In the genomic region with DNA sequence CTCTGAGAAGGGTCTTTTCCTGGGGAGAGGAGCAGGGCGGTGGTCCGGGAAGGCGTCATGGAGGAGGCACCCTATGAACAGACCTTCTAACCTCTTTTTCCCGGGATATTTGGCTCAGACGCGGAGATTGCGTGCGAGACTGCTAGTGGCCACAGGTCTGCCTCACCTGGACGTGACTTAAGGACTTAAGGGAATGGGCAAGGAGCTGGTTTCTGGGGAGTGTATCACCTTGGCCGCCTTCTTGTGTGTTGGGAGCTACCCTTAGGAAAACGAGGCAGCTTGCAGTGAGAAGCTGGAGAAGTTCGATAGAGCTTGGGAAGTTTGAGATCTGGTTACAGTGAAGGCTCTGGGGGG, we compare ENCODE assay signal across 8 mouse cellular contexts. TPM values are rescaled to one million over a fixed set of nuclear protein-coding genes. Genes with fewer than 3 reads are reported as not detected.
DNase-seq lines count a peak whose midpoint lies in the region; ATAC-seq lines count a peak whose summit lies in the region.

No protein-coding gene starts in this region.

- H3K4me1 ChIP-seq in embryonic facial prominence, embryonic 12.5 days: peaks cover 45% of the 10 kb centered on the region
- H3K4me1 ChIP-seq in intestine, embryonic 16.5 days (ENCODE audit: control insufficient read depth, insufficient read depth, low read length): peaks cover 40% of the 10 kb centered on the region

- under 1% methylated on average over 12 of the region's 12 CpGs for WGBS in embryonic facial prominence, embryonic 12.5 days
- 2% methylated on average over 12 of the region's 12 CpGs for WGBS in intestine, embryonic 16.5 days

- ATAC-seq in embryonic facial prominence, embryonic 12.5 days (ENCODE audit: insufficient number of reproducible peaks, insufficient read depth, low FRiP score, low TSS enrichment): peak; percentile 3; the same call in 1 of the 2 replicates
- 0 out of 2 replicates have a peak, but pooled peaks have one; percentile 1 for ATAC-seq in intestine, embryonic 16.5 days

- H3K36me3 ChIP-seq in embryonic facial prominence, embryonic 12.5 days: peaks cover 20% of the 10 kb centered on the region
- 0 out of 2 replicates have a peak, but pooled peaks cover 2% of the 10 kb centered on the region for H3K36me3 ChIP-seq in intestine, embryonic 16.5 days (ENCODE audit: control insufficient read depth, insufficient read depth, low read length)

- peak; percentile 19 to 28 for DNase-seq in lung, adult 18-20 months
- no peak for DNase-seq in lung, postnatal 10 days
- peak; percentile 38 for DNase-seq in naive thymus-derived CD4-positive, alpha-beta T cell, adult 2 months (ENCODE audit: low read depth)
- DNase-seq in frontal cortex, postnatal 25 days (ENCODE audit: low spot score in 2 of 2): no peak
- DNase-seq in spleen, adult 18-20 months: no peak
- no peak for DNase-seq in adrenal gland, adult 18-20 months (ENCODE audit: low spot score in 2 of 2)

- no peaks in the 10 kb centered on the region for H3K9me3 ChIP-seq in embryonic facial prominence, embryonic 12.5 days
- no peaks in the 10 kb centered on the region for H3K9me3 ChIP-seq in intestine, embryonic 16.5 days (ENCODE audit: control insufficient read depth, low read length)

- peak overlapping the region; percentile 73 for H3K9ac ChIP-seq in embryonic facial prominence, embryonic 12.5 days
- H3K9ac ChIP-seq in intestine, embryonic 16.5 days (ENCODE audit: low read depth, low read length): peak overlapping the region; percentile 90

- H3K27me3 ChIP-seq in embryonic facial prominence, embryonic 12.5 days: no peaks in the 10 kb centered on the region
- no peaks in the 10 kb centered on the region for H3K27me3 ChIP-seq in intestine, embryonic 16.5 days (replicated peaks; ENCODE audit: control insufficient read depth, insufficient read depth, low read length)

- H3K4me3 ChIP-seq in embryonic facial prominence, embryonic 12.5 days: peak overlapping the region; percentile 80
- peak overlapping the region; percentile 88 for H3K4me3 ChIP-seq in intestine, embryonic 16.5 days (ENCODE audit: low read length)

- H3K27ac ChIP-seq in embryonic facial prominence, embryonic 12.5 days: peak overlapping the region; percentile 85
- peak overlapping the region; percentile 97 for H3K27ac ChIP-seq in intestine, embryonic 16.5 days (ENCODE audit: low read length)

- peak overlapping the region; percentile 81 for H3K4me2 ChIP-seq in embryonic facial prominence, embryonic 12.5 days (replicated peaks)
- H3K4me2 ChIP-seq in intestine, embryonic 16.5 days (ENCODE audit: low read depth, low read length): peak overlapping the region; percentile 93

RNA-seq across cellular contexts. Expression of a gene that starts 0.7 kb away (rescaled TPM):
- 36.8 and 43.3 TPM in 2 replicates for polyA plus RNA-seq in embryonic facial prominence, embryonic 12.5 days (2016; fragmentation: Nextera tagmentation; extraction: Ambion mirVana)
- 58.2 and 59.2 TPM in 2 replicates for polyA plus RNA-seq in intestine, embryonic 16.5 days (2015; fragmentation: Nextera tagmentation; extraction: Ambion mirVana)
- 10 to 100 TPM; 49.6 to 61.3 TPM for total RNA-seq in adrenal gland, adult 18-20 months (2021)

RNA-seq across cellular contexts. Expression of a gene that starts 0.8 kb away (rescaled TPM):
- polyA plus RNA-seq in embryonic facial prominence, embryonic 12.5 days (2016; fragmentation: Nextera tagmentation; extraction: Ambion mirVana): 66.2 and 68.9 TPM in 2 replicates
- 50.9 and 57.1 TPM in 2 replicates for polyA plus RNA-seq in intestine, embryonic 16.5 days (2015; fragmentation: Nextera tagmentation; extraction: Ambion mirVana)
- 100 to 1,000 TPM; 104 to 114 TPM for total RNA-seq in adrenal gland, adult 18-20 months (2021)

RNA-seq across cellular contexts. Expression of a gene that starts 8.6 kb away (rescaled TPM):
- 17.0 and 19.6 TPM in 2 replicates for polyA plus RNA-seq in embryonic facial prominence, embryonic 12.5 days (2016; fragmentation: Nextera tagmentation; extraction: Ambion mirVana)
- 30.6 and 30.8 TPM in 2 replicates for polyA plus RNA-seq in intestine, embryonic 16.5 days (2015; fragmentation: Nextera tagmentation; extraction: Ambion mirVana)
- 100 to 1,000 TPM; 317 to 379 TPM for total RNA-seq in adrenal gland, adult 18-20 months (2021)

RNA-seq across cellular contexts. Expression of a gene that starts 14.9 kb away (rescaled TPM):
- 12.8 and 13.3 TPM in 2 replicates for polyA plus RNA-seq in embryonic facial prominence, embryonic 12.5 days (2016; fragmentation: Nextera tagmentation; extraction: Ambion mirVana)
- 19.3 and 21.0 TPM in 2 replicates for polyA plus RNA-seq in intestine, embryonic 16.5 days (2015; fragmentation: Nextera tagmentation; extraction: Ambion mirVana)
- 10 to 100 TPM; 11.2 to 12.5 TPM for total RNA-seq in adrenal gland, adult 18-20 months (2021)

RNA-seq across cellular contexts. Expression of a gene that starts 20.8 kb away (rescaled TPM):
- 13.9 and 14.6 TPM in 2 replicates for polyA plus RNA-seq in embryonic facial prominence, embryonic 12.5 days (2016; fragmentation: Nextera tagmentation; extraction: Ambion mirVana)
- polyA plus RNA-seq in intestine, embryonic 16.5 days (2015; fragmentation: Nextera tagmentation; extraction: Ambion mirVana): 45.5 and 45.7 TPM in 2 replicates
- 1,000 to 10,000 TPM in 1 of 2 experiments, 100 to 1,000 TPM in 1; 739 to 1,290 TPM for total RNA-seq in adrenal gland, adult 18-20 months (2021)

Comparison
In these comparisons a context has a peak if more than half of its experiments do, and no peak if none do; other contexts are left out.
1. DNase-seq: peak in lung, adult 18-20 months (2 of 2) and naive thymus-derived CD4-positive, alpha-beta T cell, adult 2 months (single experiment); none in lung, postnatal 10 days (single experiment), frontal cortex, postnatal 25 days (0 of 2), spleen, adult 18-20 months (0 of 2) and adrenal gland, adult 18-20 months (0 of 2).